Mouse (Mus musculus): ENCODE measurements around the gene Rsph1. TPM values are rescaled to one million over a fixed set of nuclear protein-coding genes. Genes with fewer than 3 reads are reported as not detected.

The Rsph1 gene
- polyA plus RNA-seq (2014; fragmentation: Nextera tagmentation; extraction: Ambion mirVana), result 1.3 and 1.8 TPM in 2 replicates

DNA sequence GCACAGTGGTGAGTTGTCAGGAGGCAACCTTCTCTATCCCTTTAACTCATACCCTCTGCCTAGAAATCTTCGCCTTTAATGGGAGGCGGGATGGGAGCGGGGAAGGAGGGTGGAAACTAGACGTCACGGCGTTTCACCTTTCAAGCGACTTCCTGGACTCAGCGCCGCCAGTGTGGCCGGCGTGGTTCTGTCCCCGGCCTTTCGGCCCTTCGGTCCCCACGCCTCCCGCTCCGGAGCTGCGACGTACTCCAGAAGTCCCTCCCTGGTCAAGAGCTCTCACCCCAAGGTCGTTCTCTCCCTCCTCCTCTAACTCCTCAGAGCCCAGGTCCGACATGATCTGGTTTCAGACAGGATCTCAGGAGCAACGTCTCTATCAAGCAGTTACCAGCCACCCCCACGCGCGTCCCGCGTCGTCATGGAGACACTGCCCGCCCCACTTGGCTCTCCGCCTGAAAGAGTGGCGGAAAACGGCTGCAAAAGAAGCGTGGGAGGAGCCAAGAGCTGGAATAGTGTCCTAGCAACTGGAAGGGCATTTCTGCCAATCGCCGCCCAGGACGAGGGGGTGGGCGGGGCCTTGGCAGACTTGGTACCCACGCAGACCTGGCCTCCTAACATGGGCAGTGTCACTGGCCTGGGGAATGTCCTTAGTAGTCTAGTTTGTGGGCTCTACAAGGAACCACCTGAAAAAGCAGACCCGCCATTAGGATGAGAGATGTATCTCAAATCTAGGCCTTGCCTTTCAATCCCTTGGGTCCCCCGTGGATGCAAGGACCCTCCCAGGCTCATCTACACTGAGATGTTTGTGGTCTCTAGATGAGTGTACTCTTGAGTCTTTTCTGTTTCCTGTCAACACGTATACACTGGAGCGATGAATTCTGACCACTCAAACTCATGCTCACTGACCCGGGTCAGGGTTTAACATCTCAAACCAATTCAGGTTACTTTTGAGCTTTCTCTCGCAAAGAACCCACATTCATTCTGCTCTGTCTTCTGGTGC is at the start of gene Rsph1:
Gene Rsph1, minus strand, starts transcription at position 462 of the 997 bp plus-strand sequence.
- Histone ChIP-seq H3K9me3 (ENCODE audit: control insufficient read depth, low read length) (no peaks in the 10 kb centered on the region), H3K27ac (replicated peaks in 1 of 2; ENCODE audit: control insufficient read depth in 1 of 2, insufficient read depth in 1 of 2, low read depth in 2 of 2, low read length in 2 of 2) (no peak within 1 kb of the TSS), H3K4me2 (ENCODE audit: low read length) (peak within 1 kb of the TSS; percentile 65), H3K27me3 (ENCODE audit: control insufficient read depth, insufficient read depth, low read length) (no peaks in the 10 kb centered on the region), H3K9ac (ENCODE audit: low read length) (peak within 1 kb of the TSS; percentile 14), H3K36me3 (ENCODE audit: control insufficient read depth, insufficient read depth, low read length) (no peaks in the 10 kb centered on the region), H3K4me1 (ENCODE audit: control insufficient read depth in 2 of 2, insufficient read depth in 2 of 2, low read length in 2 of 2) (peaks cover 7% of the 10 kb centered on the region in 2 experiments; a peak in 1 of 4 replicates), H3K4me3 (ENCODE audit: control insufficient read depth in 1 of 2, insufficient read depth in 1 of 2, low read depth in 1 of 2, low read length in 2 of 2) (peak within 1 kb of the TSS; percentile 49 to 53)
- WGBS, result 10% methylated on average over 44 of the region's 44 CpGs
- peak; percentile 75 for ATAC-seq (ENCODE audit: insufficient number of reproducible peaks, insufficient read depth, low FRiP score, low read depth)

DNA sequence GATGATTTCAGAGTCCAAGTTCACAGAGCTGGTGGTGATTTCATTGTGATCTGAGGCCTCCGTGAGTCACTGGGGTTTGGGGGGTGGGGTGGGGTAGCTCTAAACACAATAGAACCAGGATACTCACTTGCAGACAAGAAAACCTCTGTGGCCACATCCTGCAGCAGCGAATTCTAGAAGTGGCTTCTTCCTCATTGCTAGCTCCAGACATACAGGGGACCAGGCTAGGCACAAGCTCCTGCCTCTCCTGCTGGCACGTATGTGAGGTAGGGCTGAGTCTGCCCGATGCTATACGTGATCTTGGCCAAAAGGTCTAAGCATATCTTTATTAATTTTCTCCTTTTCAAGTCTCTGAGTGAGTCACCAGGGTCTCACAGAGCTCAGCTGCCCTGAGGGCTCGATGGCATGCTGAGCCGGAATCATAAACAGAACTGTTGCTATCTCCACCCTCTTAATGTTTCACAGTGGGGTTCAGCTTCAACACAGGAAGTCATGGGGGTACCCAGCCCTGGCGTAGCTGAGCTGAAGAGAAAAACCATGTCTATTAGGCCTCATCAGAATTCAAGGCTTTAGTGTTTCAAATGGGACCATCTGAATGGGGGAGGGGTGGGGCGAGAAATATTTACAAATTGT is 49.2 kb upstream of the Rsph1 start:
- ATAC-seq (ENCODE audit: insufficient number of reproducible peaks, insufficient read depth, low FRiP score, low read depth), result no peak
- Histone ChIP-seq H3K36me3 (ENCODE audit: control insufficient read depth, insufficient read depth, low read length) (no peaks in the 10 kb centered on the region), H3K4me3 (ENCODE audit: control insufficient read depth in 1 of 2, insufficient read depth in 1 of 2, low read depth in 1 of 2, low read length in 2 of 2) (no peak overlapping the region), H3K27ac (replicated peaks in 1 of 2; ENCODE audit: control insufficient read depth in 1 of 2, insufficient read depth in 1 of 2, low read depth in 2 of 2, low read length in 2 of 2) (no peak overlapping the region), H3K9me3 (ENCODE audit: control insufficient read depth, low read length) (no peaks in the 10 kb centered on the region), H3K4me2 (ENCODE audit: low read length) (no peak overlapping the region), H3K4me1 (ENCODE audit: control insufficient read depth in 2 of 2, insufficient read depth in 2 of 2, low read length in 2 of 2) (peaks cover 4 to 5% of the 10 kb centered on the region in 2 experiments; a peak in 1 of 4 replicates), H3K27me3 (ENCODE audit: control insufficient read depth, insufficient read depth, low read length) (no peaks in the 10 kb centered on the region), H3K9ac (ENCODE audit: low read length) (no peak overlapping the region)
- WGBS, result 46% methylated on average over 9 of the region's 9 CpGs

DNA sequence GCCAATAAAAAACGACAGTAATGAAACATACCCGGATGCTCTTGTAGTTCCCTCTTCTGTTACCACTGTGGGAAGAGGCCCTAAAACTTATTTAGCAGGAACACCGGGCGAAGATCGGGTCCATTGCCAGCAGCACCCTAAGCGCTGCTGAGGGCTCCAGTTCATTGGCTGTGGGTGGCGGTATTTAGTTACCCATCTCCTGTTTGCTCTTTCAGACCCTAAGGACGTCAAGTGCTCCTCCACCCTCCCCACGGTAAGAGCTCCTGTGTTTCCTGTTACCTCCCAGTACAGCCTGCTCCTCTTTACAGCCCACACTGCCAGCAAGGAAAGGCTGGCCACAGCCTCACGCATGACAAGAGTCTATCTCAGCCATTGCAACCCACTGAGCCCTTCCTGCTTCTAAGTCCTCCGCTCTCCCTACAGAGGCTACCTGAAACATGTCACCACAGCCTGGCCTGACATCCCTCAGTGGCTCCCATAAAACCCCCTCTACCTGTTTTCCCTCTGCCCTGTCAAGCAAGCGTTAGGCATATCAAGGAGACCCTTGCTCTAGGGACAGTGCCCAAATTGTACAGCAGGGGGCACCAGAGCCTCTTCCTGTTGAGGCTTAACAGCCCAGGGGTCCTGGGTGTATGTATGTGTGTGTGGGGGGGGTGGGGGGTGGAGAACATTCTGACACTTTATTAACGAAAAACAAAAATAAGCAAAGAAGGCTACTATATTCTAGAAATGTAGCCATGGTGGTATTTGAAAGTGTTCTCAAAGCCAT is 48.5 kb upstream of the Rsph1 start:
- no peak overlapping the region for H3K4me3 ChIP-seq (ENCODE audit: control insufficient read depth in 1 of 2, insufficient read depth in 1 of 2, low read depth in 1 of 2, low read length in 2 of 2)
- H3K9me3 ChIP-seq (ENCODE audit: control insufficient read depth, low read length), result no peaks in the 10 kb centered on the region
- no peak overlapping the region for H3K4me2 ChIP-seq (ENCODE audit: low read length)
- no peak overlapping the region for H3K9ac ChIP-seq (ENCODE audit: low read length)
- no peaks in the 10 kb centered on the region for H3K27me3 ChIP-seq (ENCODE audit: control insufficient read depth, insufficient read depth, low read length)
- 63% methylated on average over 13 of the region's 13 CpGs for WGBS
- H3K27ac ChIP-seq (replicated peaks in 1 of 2; ENCODE audit: control insufficient read depth in 1 of 2, insufficient read depth in 1 of 2, low read depth in 2 of 2, low read length in 2 of 2), result no peak overlapping the region
- H3K4me1 ChIP-seq (ENCODE audit: control insufficient read depth in 2 of 2, insufficient read depth in 2 of 2, low read length in 2 of 2), result peaks cover 7% of the 10 kb centered on the region in 2 experiments; a peak in 2 of 4 replicates
- no peaks in the 10 kb centered on the region for H3K36me3 ChIP-seq (ENCODE audit: control insufficient read depth, insufficient read depth, low read length)
- ATAC-seq (ENCODE audit: insufficient number of reproducible peaks, insufficient read depth, low FRiP score, low read depth), result no peak

DNA sequence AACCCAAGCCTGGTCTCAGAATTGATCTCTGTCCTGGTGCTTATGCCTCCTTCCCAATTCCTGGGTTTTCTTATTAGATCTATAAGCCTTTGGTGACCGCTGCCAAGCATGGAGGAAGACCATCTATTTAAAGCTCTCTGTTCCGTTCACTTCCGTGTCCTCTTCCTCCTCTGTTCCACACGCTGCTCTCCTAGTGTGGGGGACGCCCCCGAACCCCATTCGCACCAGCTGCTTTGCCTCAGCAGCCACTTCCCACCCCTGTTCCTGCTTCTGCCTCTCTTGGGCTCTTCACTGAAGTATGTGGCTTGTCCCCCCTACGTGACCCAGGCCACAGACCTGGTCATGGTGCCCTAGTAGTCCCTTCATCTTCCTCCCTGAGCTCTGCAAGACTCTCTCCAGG is 47.0 kb upstream of the Rsph1 start:
- no peak for ATAC-seq (ENCODE audit: insufficient number of reproducible peaks, insufficient read depth, low FRiP score, low read depth)
- peaks cover 7% of the 10 kb centered on the region in 2 experiments; a peak in 2 of 4 replicates for H3K4me1 ChIP-seq (ENCODE audit: control insufficient read depth in 2 of 2, insufficient read depth in 2 of 2, low read length in 2 of 2)
- no peaks in the 10 kb centered on the region for H3K9me3 ChIP-seq (ENCODE audit: control insufficient read depth, low read length)
- H3K36me3 ChIP-seq (ENCODE audit: control insufficient read depth, insufficient read depth, low read length), result no peaks in the 10 kb centered on the region
- H3K27me3 ChIP-seq (ENCODE audit: control insufficient read depth, insufficient read depth, low read length), result no peaks in the 10 kb centered on the region
- H3K27ac ChIP-seq (replicated peaks in 1 of 2; ENCODE audit: control insufficient read depth in 1 of 2, insufficient read depth in 1 of 2, low read depth in 2 of 2, low read length in 2 of 2), result no peak overlapping the region
- no peak overlapping the region for H3K4me3 ChIP-seq (ENCODE audit: control insufficient read depth in 1 of 2, insufficient read depth in 1 of 2, low read depth in 1 of 2, low read length in 2 of 2)
- WGBS, result 85% methylated on average over 8 of the region's 8 CpGs
- H3K4me2 ChIP-seq (ENCODE audit: low read length), result no peak overlapping the region
- no peak overlapping the region for H3K9ac ChIP-seq (ENCODE audit: low read length)

DNA sequence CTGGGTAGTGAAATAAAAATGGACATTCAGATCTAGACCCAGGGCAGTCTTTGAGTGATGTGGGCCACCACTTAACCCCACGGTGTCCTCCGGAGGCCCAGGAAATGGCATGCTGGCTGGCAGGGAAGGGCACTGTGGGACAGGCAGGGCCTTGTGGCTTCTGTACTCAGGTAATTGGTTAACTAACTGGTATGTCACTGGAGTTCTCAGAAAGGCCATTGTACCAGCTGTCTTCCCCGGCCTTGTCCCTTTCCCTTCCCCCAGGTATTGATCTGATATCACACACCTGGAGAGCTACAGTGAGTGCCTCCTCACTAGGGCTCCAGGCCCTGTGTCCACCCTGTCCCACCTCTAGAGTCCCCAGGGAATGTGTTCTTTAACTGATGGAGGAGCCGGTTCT is 46.2 kb upstream of the Rsph1 start:
- Histone ChIP-seq H3K4me1 (ENCODE audit: control insufficient read depth in 2 of 2, insufficient read depth in 2 of 2, low read length in 2 of 2) (peaks cover 7% of the 10 kb centered on the region in 2 experiments; a peak in 2 of 4 replicates), H3K4me3 (ENCODE audit: control insufficient read depth in 1 of 2, insufficient read depth in 1 of 2, low read depth in 1 of 2, low read length in 2 of 2) (no peak overlapping the region), H3K9ac (ENCODE audit: low read length) (no peak overlapping the region), H3K4me2 (ENCODE audit: low read length) (no peak overlapping the region), H3K9me3 (ENCODE audit: control insufficient read depth, low read length) (no peaks in the 10 kb centered on the region), H3K36me3 (ENCODE audit: control insufficient read depth, insufficient read depth, low read length) (no peaks in the 10 kb centered on the region), H3K27ac (replicated peaks in 1 of 2; ENCODE audit: control insufficient read depth in 1 of 2, insufficient read depth in 1 of 2, low read depth in 2 of 2, low read length in 2 of 2) (no peak overlapping the region), H3K27me3 (ENCODE audit: control insufficient read depth, insufficient read depth, low read length) (no peaks in the 10 kb centered on the region)
- WGBS, result 89% methylated on average over 4 of the region's 4 CpGs
- ATAC-seq (ENCODE audit: insufficient number of reproducible peaks, insufficient read depth, low FRiP score, low read depth), result no peak

DNA sequence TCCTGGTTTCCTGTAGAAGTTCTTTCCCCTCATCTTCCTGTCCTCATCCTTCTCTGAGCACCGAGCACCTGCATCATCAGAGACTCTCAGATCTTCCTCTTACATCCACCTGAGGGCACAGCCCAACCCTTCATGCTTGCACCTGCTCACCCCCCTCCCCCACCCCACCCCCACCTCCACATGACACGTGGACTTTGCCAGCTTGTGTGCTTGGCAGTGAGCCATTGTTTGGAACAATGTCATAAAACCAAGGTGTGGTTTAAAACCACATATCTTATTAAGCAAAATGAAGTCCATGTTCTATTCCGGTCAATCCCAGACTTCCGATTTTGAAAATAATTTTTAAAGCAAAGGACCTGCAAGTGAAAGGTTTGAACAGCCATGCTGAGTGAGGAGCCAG is 45.3 kb upstream of the Rsph1 start:
- 81% methylated on average over 4 of the region's 4 CpGs for WGBS
- no peak for ATAC-seq (ENCODE audit: insufficient number of reproducible peaks, insufficient read depth, low FRiP score, low read depth)

DNA sequence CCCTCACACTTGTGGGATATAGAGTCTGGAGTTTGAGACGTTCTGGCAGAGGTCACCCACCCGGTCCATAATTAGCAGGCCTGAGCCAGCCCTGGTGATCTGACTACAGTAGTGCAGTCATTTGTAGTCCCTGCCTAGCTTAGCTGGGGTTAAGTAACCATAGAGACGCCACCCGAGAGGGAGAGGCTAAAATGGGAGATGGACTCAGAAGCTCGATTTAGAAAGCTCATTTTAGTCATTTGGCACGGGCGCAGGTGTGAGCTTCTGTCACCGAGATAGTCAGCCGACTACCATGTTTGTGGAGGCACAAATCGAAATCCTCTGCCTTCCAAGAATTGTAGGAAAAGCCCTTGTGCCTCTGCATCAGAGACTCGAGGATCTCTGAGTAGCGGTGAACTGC is 44.2 kb upstream of the Rsph1 start:
- Histone ChIP-seq H3K27me3 (ENCODE audit: control insufficient read depth, insufficient read depth, low read length) (no peaks in the 10 kb centered on the region), H3K36me3 (ENCODE audit: control insufficient read depth, insufficient read depth, low read length) (0 out of 2 replicates have a peak, but pooled peaks cover 5% of the 10 kb centered on the region), H3K27ac (replicated peaks in 1 of 2; ENCODE audit: control insufficient read depth in 1 of 2, insufficient read depth in 1 of 2, low read depth in 2 of 2, low read length in 2 of 2) (0 out of 4 replicates have a peak overlapping the region, but pooled peaks of 1 of the 2 experiments have one; percentile 6), H3K9ac (ENCODE audit: low read length) (no peak overlapping the region), H3K4me1 (ENCODE audit: control insufficient read depth in 2 of 2, insufficient read depth in 2 of 2, low read length in 2 of 2) (peaks cover 7% of the 10 kb centered on the region in 2 experiments; a peak in 2 of 4 replicates), H3K4me2 (ENCODE audit: low read length) (no peak overlapping the region), H3K4me3 (ENCODE audit: control insufficient read depth in 1 of 2, insufficient read depth in 1 of 2, low read depth in 1 of 2, low read length in 2 of 2) (no peak overlapping the region), H3K9me3 (ENCODE audit: control insufficient read depth, low read length) (no peaks in the 10 kb centered on the region)
- ATAC-seq (ENCODE audit: insufficient number of reproducible peaks, insufficient read depth, low FRiP score, low read depth), result no peak
- WGBS, result 54% methylated on average over 12 of the region's 12 CpGs

More for the DNA sequence above, 45.3 kb upstream of the Rsph1 start:
- no peaks in the 10 kb centered on the region for H3K36me3 ChIP-seq (ENCODE audit: control insufficient read depth, insufficient read depth, low read length)
- peaks cover 7% of the 10 kb centered on the region in 2 experiments; a peak in 2 of 4 replicates for H3K4me1 ChIP-seq (ENCODE audit: control insufficient read depth in 2 of 2, insufficient read depth in 2 of 2, low read length in 2 of 2)
- H3K4me2 ChIP-seq (ENCODE audit: low read length), result no peak overlapping the region
- no peak overlapping the region for H3K4me3 ChIP-seq (ENCODE audit: control insufficient read depth in 1 of 2, insufficient read depth in 1 of 2, low read depth in 1 of 2, low read length in 2 of 2)
- H3K27ac ChIP-seq (replicated peaks in 1 of 2; ENCODE audit: control insufficient read depth in 1 of 2, insufficient read depth in 1 of 2, low read depth in 2 of 2, low read length in 2 of 2), result no peak overlapping the region
- H3K9ac ChIP-seq (ENCODE audit: low read length), result no peak overlapping the region
- H3K9me3 ChIP-seq (ENCODE audit: control insufficient read depth, low read length), result no peaks in the 10 kb centered on the region
- no peaks in the 10 kb centered on the region for H3K27me3 ChIP-seq (ENCODE audit: control insufficient read depth, insufficient read depth, low read length)

Measured in heart, embryonic 14.5 days (tissue).